Mouse (Mus musculus): ENCODE results near the gene Wdr70. TPM values are rescaled to one million over a fixed set of nuclear protein-coding genes. Genes with fewer than 3 reads are reported as not detected.

The Wdr70 gene
- polyA plus RNA-seq, 1 experiment from 2014 or later: 45.7 TPM

GRCm38 (mm10) chr15:7872473-7872872, 226.5 kb downstream of the Wdr70 start:
- no peak for DNase-seq (ENCODE audit: low spot score)

GRCm38 (mm10) chr15:7865305-7865704, 233.7 kb downstream of the Wdr70 start:
- no peak for DNase-seq (ENCODE audit: low spot score)

GRCm38 (mm10) chr15:7863328-7863727, 235.7 kb downstream of the Wdr70 start:
- DNase-seq (ENCODE audit: low spot score): no peak

GRCm38 (mm10) chr15:7862890-7863289, 236.1 kb downstream of the Wdr70 start:
- DNase-seq (ENCODE audit: low spot score): no peak

- DNase-seq (ENCODE audit: low spot score): no peak
Measured at GRCm38 (mm10) chr15:7858841-7859240, 240.2 kb downstream of the Wdr70 start.

DNA sequence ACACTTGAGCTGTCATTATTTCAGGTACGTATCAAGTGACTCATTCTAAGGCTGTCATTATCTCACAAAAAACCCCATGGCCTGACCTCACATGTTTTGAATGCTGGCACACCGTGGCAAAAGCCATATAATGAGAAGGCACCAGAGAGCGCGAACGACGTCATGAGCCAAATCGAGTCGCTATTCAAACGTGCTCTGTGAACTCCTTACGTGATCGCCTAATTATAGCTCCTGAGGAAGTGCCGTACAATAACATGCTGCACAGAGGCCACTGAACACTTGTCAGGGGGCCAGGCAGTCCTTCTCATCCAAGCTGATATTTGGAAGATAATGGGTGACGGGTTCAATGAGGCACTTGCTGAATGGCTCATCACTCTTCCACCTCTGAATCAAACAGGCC, 241.6 kb downstream of the Wdr70 start:
- DNase-seq (ENCODE audit: low spot score): no peak

DNA sequence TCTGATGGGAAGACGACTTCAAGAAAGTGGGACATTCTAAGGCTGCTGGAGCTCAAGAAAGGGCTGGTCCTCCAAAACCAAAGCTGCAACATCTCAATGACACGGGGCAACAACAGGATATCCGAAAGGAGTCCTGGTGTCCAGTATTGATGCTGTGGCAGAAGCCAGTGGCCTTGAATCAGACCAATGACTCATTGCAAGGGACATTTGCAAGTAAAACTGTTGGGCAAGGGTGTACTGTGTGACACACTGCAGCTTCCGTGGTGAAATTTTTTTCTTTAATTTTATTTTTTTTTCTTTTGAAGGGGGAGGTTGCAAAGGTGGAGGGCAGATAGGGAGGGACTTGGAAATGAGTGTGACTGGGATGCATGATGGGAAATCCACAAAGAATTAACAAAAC, 256.6 kb downstream of the Wdr70 start:
- DNase-seq (ENCODE audit: low spot score): no peak

DNA sequence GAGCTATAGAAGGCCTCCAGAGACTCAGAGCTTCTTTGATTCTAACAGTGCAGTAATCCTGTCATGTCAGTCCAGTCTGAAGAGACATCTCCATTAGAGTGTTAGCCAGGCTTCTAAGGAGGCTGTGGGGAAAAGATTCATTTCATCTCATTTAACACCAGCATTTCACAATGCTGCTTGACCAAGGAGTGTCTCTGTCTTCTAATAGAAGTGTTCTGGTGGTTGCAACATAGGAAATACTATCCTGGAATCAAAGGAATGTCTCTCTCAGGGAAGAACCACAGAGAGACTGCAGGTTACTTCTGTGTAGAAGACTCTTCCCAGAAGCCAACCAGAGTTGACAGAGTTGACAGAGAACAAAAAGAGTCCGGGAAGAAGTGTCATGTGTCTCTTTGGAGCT, 257.3 kb downstream of the Wdr70 start:
- DNase-seq (ENCODE audit: low spot score): no peak

- no peak for DNase-seq (ENCODE audit: low spot score)
Measured at GRCm38 (mm10) chr15:7838921-7839309, 260.1 kb downstream of the Wdr70 start.

- DNase-seq (ENCODE audit: low spot score): no peak
Measured at GRCm38 (mm10) chr15:7838060-7838920, 260.7 kb downstream of the Wdr70 start.

DNA sequence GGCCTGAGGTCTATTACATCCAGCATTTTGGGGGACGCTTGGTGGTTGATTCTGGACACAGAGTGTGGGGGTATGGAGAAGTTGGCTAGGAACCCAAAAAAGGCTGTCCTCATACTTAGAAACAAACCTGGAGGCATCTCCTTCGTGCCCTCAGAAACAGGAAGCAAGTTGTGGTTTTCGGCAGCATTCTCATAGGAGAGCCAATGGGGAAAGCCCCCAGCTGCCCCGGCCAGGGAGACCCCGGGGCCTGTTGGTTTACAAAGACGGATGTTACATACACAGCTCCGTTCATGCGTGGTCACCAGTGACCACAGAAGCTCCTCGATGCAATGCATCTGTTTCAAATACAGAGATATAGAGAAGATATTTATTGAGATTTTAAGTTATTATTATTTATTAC, 263.6 kb downstream of the Wdr70 start:
- DNase-seq (ENCODE audit: low spot score): no peak

DNA sequence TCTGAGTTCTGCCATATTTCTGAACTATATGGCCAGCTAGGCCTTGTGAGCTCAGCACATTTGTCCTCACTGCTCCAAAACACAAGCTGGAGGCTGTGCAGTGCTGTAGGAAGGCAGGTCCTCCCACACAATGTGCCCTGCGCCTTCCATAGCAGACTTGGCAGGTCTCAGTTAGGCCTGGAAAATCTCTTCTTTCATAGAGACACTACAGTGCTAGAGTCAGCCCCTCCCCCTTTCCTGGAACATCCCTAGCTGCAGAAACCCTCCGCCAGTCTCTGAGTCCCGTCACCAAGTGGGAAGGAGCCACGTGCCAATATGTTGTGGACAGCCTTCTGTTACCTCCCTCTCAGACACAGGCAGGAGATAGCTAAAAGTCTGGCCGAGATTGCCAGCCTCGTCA, 273.5 kb downstream of the Wdr70 start:
- DNase-seq (ENCODE audit: low spot score): no peak

DNA sequence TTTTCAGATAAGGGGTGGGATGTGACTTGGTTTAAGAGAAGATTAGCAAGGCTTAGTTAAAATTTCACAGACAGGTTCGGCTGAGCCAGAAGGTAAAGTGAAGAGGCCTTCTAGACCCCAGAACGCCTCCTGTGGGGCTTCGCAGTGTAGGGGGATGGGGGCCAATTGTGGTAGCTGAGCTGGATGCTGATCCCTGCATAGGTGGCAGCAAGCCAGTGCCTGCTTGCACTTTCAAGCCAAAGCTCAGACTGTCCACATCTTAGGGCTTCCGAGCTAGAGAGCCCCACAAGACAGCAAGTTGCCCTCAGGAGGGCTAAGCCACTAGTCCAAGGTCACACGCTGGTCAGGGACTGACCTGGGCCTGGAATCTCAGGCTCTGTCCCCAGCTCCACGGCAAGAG, 275.1 kb downstream of the Wdr70 start:
- DNase-seq (ENCODE audit: low spot score): no peak

Small RNA genes lying within 50 kb of the gene (microRNA-seq; reads per million reads assigned to microRNA genes)
- not detected for gene Gm27529 (ENCODE audit: borderline number of aligned reads)

Other genes starting within 250 kb of the Wdr70 start
- gene Nup155, start 10.1 kb upstream of the Wdr70 start, polyA plus RNA-seq (2015; fragmentation: Nextera tagmentation; extraction: Ambion mirVana): 11.3 and 13.0 TPM in 2 replicates
- 3.9 and 6.4 TPM in 2 replicates for gene Cplane1, start 69.9 kb upstream of the Wdr70 start, polyA plus RNA-seq (2015; fragmentation: Nextera tagmentation; extraction: Ambion mirVana)